Mouse (Mus musculus) right cerebral cortex, postnatal 36 days (tissue): Measurements from ENCODE around the gene Gpr87.
A peak's percentile ranks its signal among the peaks of the same experiment; 100 is the strongest.

Experiments used
- DNase-seq, 2 experiments: peaks; one replicate each; pipeline ENCODE4 v3.0.0; 2022; ENCODE audit warnings: low spot score in 2 of 2, mixed read lengths in 1 of 2

Gpr87 gene

GRCm38 (mm10) chr3:59194938-59195337 is at the start of gene Gpr87:
Gene Gpr87 (minus strand): TSS chr3:59195104.
- DNase-seq, result no peak

- peak; percentile 68 to 81 for DNase-seq
Measured at GRCm38 (mm10) chr3:59243384-59243783, 48.5 kb upstream of the Gpr87 start.

- no peak for DNase-seq
Measured at GRCm38 (mm10) chr3:59234878-59235277, 40.0 kb upstream of the Gpr87 start.

- DNase-seq, result no peak
Measured at GRCm38 (mm10) chr3:59230912-59231311, 36.0 kb upstream of the Gpr87 start.

GRCm38 (mm10) chr3:59228730-59229551 is 34.0 kb upstream of the Gpr87 start:
- DNase-seq, result peak in 1 of 2 experiments; percentile 34

GRCm38 (mm10) chr3:59227696-59228095 is 32.8 kb upstream of the Gpr87 start:
- DNase-seq, result no peak

GRCm38 (mm10) chr3:59225411-59225810 is 30.5 kb upstream of the Gpr87 start:
- no peak for DNase-seq

GRCm38 (mm10) chr3:59222303-59222702 is 27.4 kb upstream of the Gpr87 start:
- no peak for DNase-seq

GRCm38 (mm10) chr3:59219326-59219725 is 24.4 kb upstream of the Gpr87 start:
- no peak for DNase-seq

- no peak for DNase-seq
Measured at GRCm38 (mm10) chr3:59217211-59217610, 22.3 kb upstream of the Gpr87 start.

GRCm38 (mm10) chr3:59212404-59212803 is 17.5 kb upstream of the Gpr87 start:
- no peak for DNase-seq

- no peak for DNase-seq
Measured at GRCm38 (mm10) chr3:59211784-59212183, 16.9 kb upstream of the Gpr87 start.

- no peak for DNase-seq
Measured at GRCm38 (mm10) chr3:59210727-59211126, 15.8 kb upstream of the Gpr87 start, which contains the start of gene P2ry13. Gene P2ry13 (minus strand): TSS chr3:59210882.

- no peak for DNase-seq
Measured at GRCm38 (mm10) chr3:59210089-59210488, 15.2 kb upstream of the Gpr87 start.

GRCm38 (mm10) chr3:59208650-59209548 is 14.0 kb upstream of the Gpr87 start:
- no peak for DNase-seq

- no peak for DNase-seq
Measured at GRCm38 (mm10) chr3:59205941-59206340, 11.0 kb upstream of the Gpr87 start.

GRCm38 (mm10) chr3:59204719-59205503 is 10.0 kb upstream of the Gpr87 start:
- DNase-seq, result no peak

GRCm38 (mm10) chr3:59203802-59204520 is 9.1 kb upstream of the Gpr87 start:
- DNase-seq, result no peak

GRCm38 (mm10) chr3:59197329-59197948 is 2.5 kb upstream of the Gpr87 start:
- DNase-seq, result no peak

GRCm38 (mm10) chr3:59194099-59194498 is 805 bp downstream of the Gpr87 start:
- DNase-seq, result no peak

- no peak for DNase-seq
Measured at GRCm38 (mm10) chr3:59191674-59192073, 3.2 kb downstream of the Gpr87 start.
